Mouse (Mus musculus): ENCODE results near the gene Chd6. TPM values are rescaled to one million over a fixed set of nuclear protein-coding genes. Genes with fewer than 3 reads are reported as not detected.

The Chd6 gene
- 31.1 and 32.1 TPM in 2 replicates for polyA plus RNA-seq (2015; fragmentation: Nextera tagmentation; extraction: Ambion mirVana)

DNA sequence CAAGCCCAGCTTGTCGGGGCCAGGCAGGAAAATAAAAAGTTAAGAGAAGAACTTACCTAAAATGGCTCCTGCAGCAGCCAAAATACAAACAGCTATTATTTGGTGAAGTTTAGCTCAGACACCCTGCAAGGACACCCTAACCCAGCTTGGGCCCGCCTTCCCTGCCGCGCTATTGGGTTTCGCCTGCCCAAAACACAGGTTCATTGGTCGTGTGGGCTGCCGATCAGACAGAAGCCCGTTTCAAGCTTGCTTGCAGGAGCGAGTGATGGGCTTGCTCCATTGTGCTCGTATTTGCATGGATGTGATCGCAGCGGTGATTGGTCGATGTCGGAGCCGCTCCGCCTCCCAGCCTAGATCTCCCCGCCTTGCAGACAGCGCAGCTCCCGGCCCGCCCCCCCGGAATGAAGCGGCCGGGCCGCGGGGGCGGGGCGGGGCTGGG, at the start of gene Chd6:
TSS of gene Chd6 (minus strand) at position 143 of the 439 bp plus-strand sequence.
- WGBS, result 0% methylated on average over 26 of the region's 27 CpGs

GRCm38 (mm10) chr2:161150004-161150842, 41.3 kb upstream of the Chd6 start:
- ATAC-seq (ENCODE audit: low FRiP score), result no peak
- peak overlapping the region; percentile 74 for H3K27ac ChIP-seq (replicated peaks)
- H3K4me3 ChIP-seq (replicated peaks), result no peak overlapping the region
- H3K9me3 ChIP-seq (replicated peaks), result no peaks in the 10 kb centered on the region
- H3K4me2 ChIP-seq, result no peak overlapping the region
- no peak overlapping the region for H3K9ac ChIP-seq (replicated peaks)
- peaks cover 21% of the 10 kb centered on the region for H3K4me1 ChIP-seq
- 38% methylated on average over 7 of the region's 7 CpGs for WGBS
- H3K36me3 ChIP-seq, result no peaks in the 10 kb centered on the region
- H3K27me3 ChIP-seq (replicated peaks), result no peaks in the 10 kb centered on the region

More for the DNA sequence above, at the start of gene Chd6:
- Histone ChIP-seq H3K9me3 (replicated peaks) (no peaks in the 10 kb centered on the region), H3K27ac (replicated peaks) (peak within 1 kb of the TSS; percentile 97), H3K4me1 (peaks cover 37% of the 10 kb centered on the region), H3K4me3 (replicated peaks) (peak within 1 kb of the TSS; percentile 98), H3K4me2 (peak within 1 kb of the TSS; percentile 72), H3K27me3 (replicated peaks) (no peaks in the 10 kb centered on the region), H3K36me3 (no peaks in the 10 kb centered on the region), H3K9ac (replicated peaks) (peak within 1 kb of the TSS; percentile 89)
- peak; percentile 99 for ATAC-seq (ENCODE audit: low FRiP score)

GRCm38 (mm10) chr2:161148428-161149020, 39.6 kb upstream of the Chd6 start:
- Histone ChIP-seq H3K4me3 (replicated peaks) (no peak overlapping the region), H3K9me3 (replicated peaks) (no peaks in the 10 kb centered on the region), H3K4me1 (peaks cover 21% of the 10 kb centered on the region), H3K36me3 (no peaks in the 10 kb centered on the region), H3K27me3 (replicated peaks) (no peaks in the 10 kb centered on the region), H3K9ac (replicated peaks) (no peak overlapping the region), H3K4me2 (no peak overlapping the region), H3K27ac (replicated peaks) (peak overlapping the region; percentile 39; the same call in 1 of the 2 replicates)
- WGBS, result 37% methylated on average over 3 of the region's 3 CpGs
- ATAC-seq (ENCODE audit: low FRiP score), result no peak; the same call in 1 of the 2 replicates

- Histone ChIP-seq H3K9me3 (replicated peaks) (no peaks in the 10 kb centered on the region), H3K36me3 (no peaks in the 10 kb centered on the region), H3K4me2 (no peak overlapping the region), H3K27ac (replicated peaks) (peak overlapping the region; percentile 66), H3K4me3 (replicated peaks) (no peak overlapping the region), H3K4me1 (peaks cover 21% of the 10 kb centered on the region), H3K9ac (replicated peaks) (no peak overlapping the region), H3K27me3 (replicated peaks) (no peaks in the 10 kb centered on the region)
- 39% methylated on average over 4 of the region's 4 CpGs for WGBS
- ATAC-seq (ENCODE audit: low FRiP score), result peak; percentile 90
Measured at GRCm38 (mm10) chr2:161147656-161148427, 39.0 kb upstream of the Chd6 start.

GRCm38 (mm10) chr2:161144799-161145198, 35.9 kb upstream of the Chd6 start:
- Histone ChIP-seq H3K27ac (replicated peaks) (no peak overlapping the region), H3K4me2 (no peak overlapping the region), H3K9me3 (replicated peaks) (no peaks in the 10 kb centered on the region), H3K4me1 (peaks cover 12% of the 10 kb centered on the region), H3K27me3 (replicated peaks) (no peaks in the 10 kb centered on the region), H3K4me3 (replicated peaks) (no peak overlapping the region), H3K36me3 (no peaks in the 10 kb centered on the region), H3K9ac (replicated peaks) (no peak overlapping the region)
- WGBS, result 93% methylated on average over 4 of the region's 4 CpGs
- no peak for ATAC-seq (ENCODE audit: low FRiP score)

DNA sequence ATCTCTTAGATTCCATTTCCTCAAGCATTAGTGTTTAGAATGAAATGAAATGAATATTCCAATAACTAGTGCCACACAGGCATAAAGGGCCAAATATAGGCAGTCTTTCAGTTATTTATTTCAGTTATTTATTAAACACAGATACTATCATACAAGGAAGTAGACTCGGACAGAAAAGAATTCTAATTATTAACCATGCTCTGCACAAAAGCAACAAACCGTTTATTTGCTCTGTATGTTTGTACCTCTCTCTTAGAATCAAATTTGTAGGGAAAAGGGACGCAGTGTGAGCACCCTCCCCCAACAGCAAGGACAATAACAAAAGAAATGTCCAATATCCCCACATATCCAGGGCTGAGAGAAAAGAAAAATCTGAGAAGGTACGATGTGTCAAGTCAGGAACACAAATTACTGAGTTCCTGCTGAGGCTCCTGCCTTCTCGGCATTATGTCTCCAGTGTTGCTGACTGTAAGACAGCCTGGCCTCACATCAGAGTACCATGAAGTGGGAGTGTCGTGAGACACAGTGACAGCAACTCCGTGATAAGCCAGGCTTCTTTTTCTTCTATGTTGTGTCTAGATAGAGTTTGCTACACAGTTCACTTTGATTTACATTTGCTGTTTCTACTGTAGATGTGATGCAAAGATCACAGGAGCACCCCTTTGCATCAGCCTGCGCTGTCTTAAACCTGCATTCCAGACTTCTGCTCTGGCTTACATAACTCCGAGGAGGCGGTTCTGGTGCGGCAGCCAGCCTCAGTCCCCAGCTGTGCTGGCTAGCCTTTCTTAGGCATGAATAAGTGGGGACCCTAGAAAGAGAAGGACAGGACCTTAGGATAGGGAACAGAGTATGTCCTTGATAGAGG, 30.0 kb upstream of the Chd6 start:
- Histone ChIP-seq H3K4me3 (replicated peaks) (no peak overlapping the region), H3K27me3 (replicated peaks) (no peaks in the 10 kb centered on the region), H3K36me3 (no peaks in the 10 kb centered on the region), H3K4me1 (no peaks in the 10 kb centered on the region), H3K4me2 (no peak overlapping the region), H3K27ac (replicated peaks) (no peak overlapping the region), H3K9me3 (replicated peaks) (no peaks in the 10 kb centered on the region), H3K9ac (replicated peaks) (no peak overlapping the region)
- no peak for ATAC-seq (ENCODE audit: low FRiP score)
- 67% methylated on average over 11 of the region's 11 CpGs for WGBS

GRCm38 (mm10) chr2:161136999-161137398, 28.1 kb upstream of the Chd6 start:
- Histone ChIP-seq H3K4me3 (replicated peaks) (no peak overlapping the region), H3K4me1 (no peaks in the 10 kb centered on the region)
- 73% methylated on average over 3 of the region's 3 CpGs for WGBS

GRCm38 (mm10) chr2:161128367-161129111, 19.7 kb upstream of the Chd6 start:
- no peak overlapping the region for H3K4me3 ChIP-seq (replicated peaks)
- H3K9me3 ChIP-seq (replicated peaks), result no peaks in the 10 kb centered on the region
- ATAC-seq (ENCODE audit: low FRiP score), result no peak
- 0 out of 2 replicates have a peak overlapping the region, but pooled peaks have one; percentile 9 for H3K27ac ChIP-seq (replicated peaks)
- peaks cover 10% of the 10 kb centered on the region for H3K4me1 ChIP-seq
- H3K9ac ChIP-seq (replicated peaks), result no peak overlapping the region
- H3K27me3 ChIP-seq (replicated peaks), result no peaks in the 10 kb centered on the region
- WGBS, result 47% methylated on average over 10 of the region's 10 CpGs
- no peaks in the 10 kb centered on the region for H3K36me3 ChIP-seq
- no peak overlapping the region for H3K4me2 ChIP-seq

More at GRCm38 (mm10) chr2:161136999-161137398, 28.1 kb upstream of the Chd6 start:
- no peak overlapping the region for H3K9ac ChIP-seq (replicated peaks)
- H3K4me2 ChIP-seq, result no peak overlapping the region
- H3K9me3 ChIP-seq (replicated peaks), result no peaks in the 10 kb centered on the region
- no peak for ATAC-seq (ENCODE audit: low FRiP score)
- no peaks in the 10 kb centered on the region for H3K27me3 ChIP-seq (replicated peaks)
- H3K27ac ChIP-seq (replicated peaks), result no peak overlapping the region
- H3K36me3 ChIP-seq, result no peaks in the 10 kb centered on the region

DNA sequence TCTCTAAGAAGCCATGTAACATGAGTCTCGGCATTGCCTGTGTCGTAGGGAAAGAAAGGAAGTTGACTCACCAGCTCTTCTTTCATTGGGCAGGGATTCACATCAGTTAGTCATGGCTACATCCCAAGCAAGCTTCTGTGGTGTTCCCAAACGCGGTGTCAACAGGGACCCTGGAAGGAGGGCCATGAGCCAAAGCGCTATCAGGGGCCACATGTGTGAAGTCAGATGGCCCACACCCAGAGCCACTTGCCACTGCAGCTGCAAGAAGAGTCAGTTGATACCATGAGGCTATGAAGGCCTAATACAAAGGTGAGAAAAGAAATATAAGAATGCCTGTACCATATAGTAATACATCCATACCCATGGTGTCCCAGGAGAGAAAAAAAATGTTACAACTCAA, 3.1 kb upstream of the Chd6 start:
- Histone ChIP-seq H3K4me1 (peaks cover 23% of the 10 kb centered on the region), H3K27ac (replicated peaks) (no peak overlapping the region)
- no peak for ATAC-seq (ENCODE audit: low FRiP score)

GRCm38 (mm10) chr2:161109398-161109821, 535 bp upstream of the Chd6 start:
- H3K4me1 ChIP-seq, result peaks cover 36% of the 10 kb centered on the region
- H3K27me3 ChIP-seq (replicated peaks), result no peaks in the 10 kb centered on the region
- WGBS, result under 1% methylated on average over 25 of the region's 26 CpGs
- no peaks in the 10 kb centered on the region for H3K36me3 ChIP-seq
- ATAC-seq (ENCODE audit: low FRiP score), result peak; percentile 68
- peak overlapping the region; percentile 72 for H3K4me2 ChIP-seq
- no peaks in the 10 kb centered on the region for H3K9me3 ChIP-seq (replicated peaks)
- H3K27ac ChIP-seq (replicated peaks), result peak overlapping the region; percentile 91
- H3K4me3 ChIP-seq (replicated peaks), result peak overlapping the region; percentile 98
- peak overlapping the region; percentile 70 for H3K9ac ChIP-seq (replicated peaks)

More for the DNA sequence above, 3.1 kb upstream of the Chd6 start:
- Histone ChIP-seq H3K9me3 (replicated peaks) (no peaks in the 10 kb centered on the region), H3K27me3 (replicated peaks) (no peaks in the 10 kb centered on the region), H3K4me3 (replicated peaks) (no peak overlapping the region), H3K4me2 (no peak overlapping the region), H3K36me3 (no peaks in the 10 kb centered on the region), H3K9ac (replicated peaks) (no peak overlapping the region)
- 86% methylated on average over 5 of the region's 5 CpGs for WGBS
